Mouse (Mus musculus): ENCODE results near the gene Sppl2b. TPM values are rescaled to one million over a fixed set of nuclear protein-coding genes. Genes with fewer than 3 reads are reported as not detected.

The Sppl2b gene
- polyA plus RNA-seq, 1 experiment from 2014 or later: 43.9 TPM

DNA sequence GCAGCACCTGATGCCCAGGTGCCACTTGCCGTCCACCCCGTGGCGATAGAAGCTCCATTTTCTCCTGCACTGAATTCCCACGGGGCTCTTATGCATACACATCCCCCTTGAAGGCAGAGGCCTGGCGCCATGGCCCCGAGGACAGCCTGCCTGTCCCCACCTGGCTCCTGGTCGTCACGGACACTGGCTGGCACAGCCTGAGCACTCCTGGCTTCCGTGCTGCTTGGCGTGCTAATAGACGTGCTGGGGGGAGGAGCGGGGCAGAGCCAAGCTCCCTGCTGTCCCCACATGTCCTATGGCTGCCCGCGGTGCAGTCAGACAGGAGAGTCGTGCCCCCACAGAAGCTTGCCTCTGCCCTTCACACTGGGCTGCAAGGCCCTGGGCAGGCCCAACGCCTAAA is 9.4 kb downstream of the Sppl2b start:
- Histone ChIP-seq H3K4me3 (no peak overlapping the region), H3K27me3 (ENCODE audit: poor library complexity, severe bottlenecking) (no peaks in the 10 kb centered on the region), H3K27ac (no peak overlapping the region), H3K36me3 (replicated peaks) (peaks cover 78% of the 10 kb centered on the region), H3K9me3 (no peaks in the 10 kb centered on the region), H3K4me1 (0 out of 2 replicates have a peak, but pooled peaks cover 3% of the 10 kb centered on the region)
- WGBS: 91% methylated on average over 16 of the region's 16 CpGs
- DNase-seq (ENCODE audit: extremely low spot score, low spot score): no peak

DNA sequence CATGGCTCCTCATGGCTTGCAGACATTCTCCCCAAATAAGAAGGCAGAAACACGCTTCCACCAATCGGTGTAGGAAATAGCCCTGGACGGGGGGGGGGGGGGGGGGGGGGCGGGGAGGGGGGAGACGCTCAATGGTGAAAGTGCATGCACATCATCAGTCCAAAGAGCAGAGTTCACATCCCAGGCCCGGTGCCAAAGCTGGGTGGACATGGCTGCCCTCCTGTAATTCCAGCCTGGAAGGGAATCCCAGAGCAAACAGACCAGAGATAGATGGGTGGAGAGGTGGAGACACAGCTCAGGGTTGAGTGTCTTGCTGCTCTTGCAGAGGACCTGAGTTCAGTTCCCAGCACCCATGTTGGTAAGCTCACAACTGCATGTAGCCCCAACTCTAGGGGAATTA is 15.9 kb downstream of the Sppl2b start:
- Histone ChIP-seq H3K4me3 (no peak overlapping the region), H3K9me3 (no peaks in the 10 kb centered on the region), H3K27ac (no peak overlapping the region), H3K4me1 (peaks cover 14% of the 10 kb centered on the region), H3K27me3 (ENCODE audit: poor library complexity, severe bottlenecking) (peaks cover 10% of the 10 kb centered on the region; the same call in 1 of the 2 replicates), H3K36me3 (replicated peaks) (peaks cover 29% of the 10 kb centered on the region)
- no peak for DNase-seq (ENCODE audit: extremely low spot score, low spot score)
- 83% methylated on average over 3 of the region's 6 CpGs for WGBS

DNA sequence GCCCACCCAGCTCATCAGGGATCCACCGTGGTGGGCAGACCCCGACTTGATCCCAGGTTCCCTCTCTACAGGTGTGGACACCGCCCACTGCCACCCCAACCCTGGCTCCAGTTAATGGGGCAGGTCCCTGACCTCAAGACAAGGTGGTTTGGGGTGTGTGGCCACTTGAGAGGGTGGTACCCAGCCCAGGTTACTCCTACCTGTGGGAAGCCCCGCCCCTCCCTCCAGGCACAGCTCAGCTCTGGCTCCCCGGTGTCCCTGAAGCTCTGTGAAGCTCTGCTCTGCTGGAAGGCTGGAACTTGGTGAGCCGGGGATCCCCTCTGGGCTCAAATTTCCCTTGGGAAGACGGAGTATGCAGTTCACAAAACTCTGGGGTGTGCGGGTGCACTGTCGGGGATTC is 16.5 kb downstream of the Sppl2b start, which contains the start of gene Tmprss9:
Tmprss9 (plus strand) TSS at position 268 of the 400 bp plus-strand sequence.
- peaks cover 10% of the 10 kb centered on the region; the same call in 1 of the 2 replicates for H3K27me3 ChIP-seq (ENCODE audit: poor library complexity, severe bottlenecking)
- H3K27ac ChIP-seq: no peak within 1 kb of the TSS
- peaks cover 19% of the 10 kb centered on the region for H3K4me1 ChIP-seq
- WGBS: 37% methylated on average over 9 of the region's 9 CpGs
- no peaks in the 10 kb centered on the region for H3K9me3 ChIP-seq
- no peak within 1 kb of the TSS for H3K4me3 ChIP-seq
- DNase-seq (ENCODE audit: extremely low spot score, low spot score): no peak
- H3K36me3 ChIP-seq (replicated peaks): peaks cover 23% of the 10 kb centered on the region

DNA sequence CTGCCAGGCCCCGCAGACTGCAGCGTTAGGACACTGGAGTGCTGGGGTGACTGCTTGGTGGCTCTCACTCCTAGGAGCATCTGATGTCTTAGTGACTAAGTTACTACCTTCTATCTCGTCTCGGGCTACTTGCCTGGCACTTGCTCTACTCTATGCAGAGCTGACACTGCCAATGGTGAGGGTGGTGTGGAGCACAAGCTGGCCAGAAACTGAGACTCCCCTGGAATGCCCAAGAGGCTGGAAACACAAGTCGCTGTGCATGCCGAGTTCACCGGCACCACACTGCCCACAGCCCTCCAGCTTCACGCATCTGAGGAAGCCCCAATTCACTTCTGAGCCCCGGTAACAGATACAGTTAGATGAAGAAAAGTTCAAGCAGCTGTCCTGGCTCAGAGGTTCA is 19.0 kb downstream of the Sppl2b start:
- no peaks in the 10 kb centered on the region for H3K9me3 ChIP-seq
- H3K36me3 ChIP-seq (replicated peaks): no peaks in the 10 kb centered on the region
- no peak overlapping the region for H3K4me3 ChIP-seq
- whole genome bisulfite sequencing: 83% methylated on average over 9 of the region's 9 CpGs
- H3K27me3 ChIP-seq (ENCODE audit: poor library complexity, severe bottlenecking): peaks cover 10% of the 10 kb centered on the region; the same call in 1 of the 2 replicates
- peaks cover 24% of the 10 kb centered on the region for H3K4me1 ChIP-seq
- DNase-seq (ENCODE audit: extremely low spot score, low spot score): no peak
- no peak overlapping the region for H3K27ac ChIP-seq

DNA sequence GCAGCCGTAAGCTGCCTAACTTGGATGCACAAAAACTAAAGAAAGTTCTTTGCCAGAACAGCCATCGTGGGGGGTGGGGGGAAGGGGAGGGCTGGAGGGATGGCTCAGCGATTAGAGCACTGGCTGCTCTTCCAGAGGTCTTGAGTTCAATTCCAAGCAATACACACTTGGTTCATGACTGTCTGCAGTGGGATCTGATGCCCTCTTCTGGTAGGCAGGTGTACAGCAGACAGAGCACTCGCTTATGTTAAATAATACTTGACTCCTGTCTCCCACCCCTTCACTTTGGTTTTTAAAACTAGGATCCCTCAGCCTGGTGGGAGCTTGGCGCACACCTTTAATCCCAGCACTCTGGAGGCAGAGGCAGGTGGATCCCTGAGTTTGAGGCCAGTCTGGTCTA is 21.0 kb downstream of the Sppl2b start:
- DNase-seq (ENCODE audit: extremely low spot score, low spot score): peak; percentile 58
- Histone ChIP-seq H3K9me3 (no peaks in the 10 kb centered on the region), H3K4me3 (no peak overlapping the region; the same call in 1 of the 2 replicates), H3K27me3 (ENCODE audit: poor library complexity, severe bottlenecking) (peaks cover 10% of the 10 kb centered on the region; the same call in 1 of the 2 replicates), H3K36me3 (replicated peaks) (no peaks in the 10 kb centered on the region), H3K4me1 (peaks cover 24% of the 10 kb centered on the region), H3K27ac (no peak overlapping the region)
- WGBS: 28% methylated on average over 5 of the region's 5 CpGs

DNA sequence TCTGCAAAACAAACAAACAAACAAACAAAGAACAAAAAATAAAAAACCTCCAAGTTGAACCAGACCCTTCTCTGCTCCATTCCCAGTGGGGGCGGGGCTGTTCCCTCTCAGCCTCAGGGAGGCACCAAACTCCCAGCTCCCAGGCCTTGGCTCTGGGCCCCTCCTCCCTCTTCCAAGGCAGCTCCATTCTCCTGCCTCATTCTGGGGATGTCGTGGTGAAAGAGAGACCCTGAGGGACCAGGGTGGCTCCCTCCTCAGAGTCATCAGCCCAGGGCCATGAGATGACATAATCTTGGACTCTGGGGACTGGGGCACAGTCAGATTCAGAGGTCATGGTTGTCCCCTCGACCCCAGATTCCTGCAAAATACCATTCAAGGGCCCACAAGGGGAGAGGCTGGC is 21.5 kb downstream of the Sppl2b start:
- no peak for DNase-seq (ENCODE audit: extremely low spot score, low spot score)
- WGBS: 21% methylated on average over 3 of the region's 3 CpGs
- Histone ChIP-seq H3K4me1 (peaks cover 24% of the 10 kb centered on the region), H3K4me3 (no peak overlapping the region; the same call in 1 of the 2 replicates), H3K9me3 (no peaks in the 10 kb centered on the region), H3K27ac (peak overlapping the region; percentile 53; the same call in 1 of the 2 replicates), H3K36me3 (replicated peaks) (no peaks in the 10 kb centered on the region), H3K27me3 (ENCODE audit: poor library complexity, severe bottlenecking) (peaks cover 10% of the 10 kb centered on the region; the same call in 1 of the 2 replicates)

DNA sequence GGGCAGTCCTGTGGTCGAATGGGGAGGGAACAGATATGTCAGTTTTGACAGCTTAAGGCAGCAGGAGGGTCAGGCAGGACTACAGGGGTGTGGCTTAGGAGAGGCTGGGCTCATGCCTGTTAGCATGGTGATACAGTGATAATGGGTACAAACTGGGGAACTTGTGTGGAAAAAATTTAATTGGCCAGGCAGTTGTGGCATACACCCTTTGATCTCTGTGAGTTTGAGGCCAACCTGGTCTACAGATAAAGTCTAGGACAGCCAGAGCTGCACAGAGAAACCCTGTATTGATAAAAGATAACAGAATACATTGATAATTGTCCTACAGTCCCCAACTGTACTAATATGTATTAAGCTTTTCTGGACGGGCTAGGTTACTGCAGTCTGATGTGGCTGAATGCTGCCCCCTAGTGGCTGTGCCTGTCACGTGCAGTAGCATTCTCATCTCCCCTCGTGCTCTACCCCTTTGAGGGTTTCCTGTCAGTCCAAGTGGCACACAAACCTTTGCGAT is 25.1 kb downstream of the Sppl2b start:
- Histone ChIP-seq H3K4me3 (no peak overlapping the region), H3K27ac (no peak overlapping the region), H3K27me3 (ENCODE audit: poor library complexity, severe bottlenecking) (no peaks in the 10 kb centered on the region), H3K4me1 (peaks cover 10% of the 10 kb centered on the region), H3K9me3 (no peaks in the 10 kb centered on the region), H3K36me3 (replicated peaks) (no peaks in the 10 kb centered on the region)
- peak; percentile 77 for DNase-seq (ENCODE audit: extremely low spot score, low spot score)
- WGBS: 24% methylated on average over 5 of the region's 5 CpGs

DNA sequence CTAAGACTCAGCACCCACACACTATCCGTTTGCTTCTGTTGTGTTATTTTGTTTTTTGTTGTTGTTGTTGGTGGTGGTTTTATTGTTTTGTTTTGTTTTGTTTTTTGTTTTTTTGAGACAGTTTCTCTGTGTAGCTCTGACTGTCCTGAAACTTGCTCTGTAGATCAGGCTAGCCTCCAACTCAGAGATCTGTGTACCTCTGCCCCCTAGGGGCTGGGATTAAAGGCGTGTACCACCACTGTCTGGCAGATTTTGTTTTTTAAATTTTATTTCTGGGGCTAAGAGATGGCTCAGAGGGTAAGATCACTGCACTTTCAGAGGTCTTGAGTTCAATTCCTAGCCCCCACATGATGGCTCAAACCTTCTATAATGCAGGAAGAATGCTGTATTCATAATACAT is 25.8 kb downstream of the Sppl2b start:
- H3K36me3 ChIP-seq (replicated peaks): no peaks in the 10 kb centered on the region
- no peak overlapping the region for H3K4me3 ChIP-seq
- H3K27me3 ChIP-seq (ENCODE audit: poor library complexity, severe bottlenecking): no peaks in the 10 kb centered on the region
- no peak for DNase-seq (ENCODE audit: extremely low spot score, low spot score)
- H3K27ac ChIP-seq: no peak overlapping the region
- WGBS: 76% methylated on average over 2 of the region's 2 CpGs
- peaks cover 12% of the 10 kb centered on the region for H3K4me1 ChIP-seq
- no peaks in the 10 kb centered on the region for H3K9me3 ChIP-seq

DNA sequence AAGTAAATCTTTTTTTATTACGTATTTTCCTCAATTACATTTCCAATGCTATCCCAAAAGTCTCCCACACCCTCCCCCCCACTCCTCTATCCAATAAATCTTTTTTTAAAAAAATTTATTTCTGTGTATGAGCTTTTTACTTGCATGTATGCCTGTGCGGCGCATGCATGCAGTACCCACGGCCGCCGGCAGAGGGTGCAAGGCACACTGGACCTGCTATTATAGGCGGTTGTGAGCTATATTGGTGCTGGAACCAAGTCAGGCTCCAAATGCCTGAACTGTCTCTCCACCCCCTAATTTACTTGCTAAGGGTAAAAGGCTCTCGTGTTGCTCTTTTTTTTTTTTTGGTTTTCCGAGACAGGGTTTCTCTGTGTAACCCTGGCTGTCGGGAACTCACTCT is 26.2 kb downstream of the Sppl2b start:
- no peak overlapping the region for H3K4me3 ChIP-seq
- peak; percentile 79 for DNase-seq (ENCODE audit: extremely low spot score, low spot score)
- peaks cover 11% of the 10 kb centered on the region for H3K4me1 ChIP-seq
- no peaks in the 10 kb centered on the region for H3K36me3 ChIP-seq (replicated peaks)
- no peak overlapping the region for H3K27ac ChIP-seq
- WGBS: 26% methylated on average over 10 of the region's 10 CpGs
- H3K27me3 ChIP-seq (ENCODE audit: poor library complexity, severe bottlenecking): no peaks in the 10 kb centered on the region
- H3K9me3 ChIP-seq: no peaks in the 10 kb centered on the region

DNA sequence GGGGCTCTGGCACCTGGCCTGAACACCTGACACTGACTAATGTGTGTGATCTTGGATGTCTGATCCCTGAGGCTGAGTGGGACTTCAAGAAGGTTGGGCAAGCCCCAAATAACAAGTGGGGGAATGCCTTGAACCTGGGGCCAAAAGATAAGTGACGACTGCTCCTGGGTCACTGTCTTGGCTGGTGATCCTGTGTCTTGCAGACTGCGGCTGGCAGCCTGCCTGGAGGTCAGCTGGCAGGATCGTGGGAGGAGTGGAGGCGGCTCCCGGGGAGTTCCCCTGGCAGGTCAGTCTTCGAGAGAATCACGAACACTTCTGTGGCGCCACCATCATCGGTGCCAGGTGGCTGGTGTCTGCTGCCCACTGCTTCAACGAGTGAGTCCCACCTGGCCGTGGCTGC is 32.1 kb downstream of the Sppl2b start:
- Histone ChIP-seq H3K27ac (no peak overlapping the region), H3K9me3 (peaks cover 2% of the 10 kb centered on the region), H3K27me3 (ENCODE audit: poor library complexity, severe bottlenecking) (peaks cover 36% of the 10 kb centered on the region), H3K4me1 (0 out of 2 replicates have a peak, but pooled peaks cover 3% of the 10 kb centered on the region), H3K36me3 (replicated peaks) (no peaks in the 10 kb centered on the region), H3K4me3 (no peak overlapping the region)
- 85% methylated on average over 11 of the region's 11 CpGs for WGBS
- DNase-seq (ENCODE audit: extremely low spot score, low spot score): no peak

DNA sequence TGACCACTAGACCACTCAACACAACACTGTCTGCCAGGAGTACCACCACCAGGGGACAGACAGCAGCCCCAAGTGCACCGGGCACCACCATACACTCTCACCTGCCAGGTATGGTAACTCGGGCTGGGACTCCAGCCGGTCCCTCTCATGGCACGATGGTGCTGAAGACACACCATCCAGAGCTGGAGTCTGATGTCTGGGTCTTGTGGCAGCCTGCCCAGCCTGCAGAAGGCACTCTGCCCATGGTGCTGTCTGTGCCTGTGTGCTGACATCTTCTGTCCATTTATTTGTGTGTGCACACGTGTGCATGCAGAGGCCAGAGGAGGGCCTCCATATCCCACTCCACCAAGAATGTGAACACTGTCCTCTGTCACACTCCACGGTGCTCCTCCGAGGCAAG is 40.0 kb downstream of the Sppl2b start:
- no peak for DNase-seq (ENCODE audit: extremely low spot score, low spot score)
- no peak overlapping the region for H3K27ac ChIP-seq
- H3K4me3 ChIP-seq: no peak overlapping the region
- peaks cover 26% of the 10 kb centered on the region for H3K36me3 ChIP-seq (replicated peaks)
- 91% methylated on average over 7 of the region's 7 CpGs for whole genome bisulfite sequencing
- H3K4me1 ChIP-seq: peaks cover 26% of the 10 kb centered on the region
- H3K27me3 ChIP-seq (ENCODE audit: poor library complexity, severe bottlenecking): peaks cover 18% of the 10 kb centered on the region
- peaks cover 11% of the 10 kb centered on the region for H3K9me3 ChIP-seq

DNA sequence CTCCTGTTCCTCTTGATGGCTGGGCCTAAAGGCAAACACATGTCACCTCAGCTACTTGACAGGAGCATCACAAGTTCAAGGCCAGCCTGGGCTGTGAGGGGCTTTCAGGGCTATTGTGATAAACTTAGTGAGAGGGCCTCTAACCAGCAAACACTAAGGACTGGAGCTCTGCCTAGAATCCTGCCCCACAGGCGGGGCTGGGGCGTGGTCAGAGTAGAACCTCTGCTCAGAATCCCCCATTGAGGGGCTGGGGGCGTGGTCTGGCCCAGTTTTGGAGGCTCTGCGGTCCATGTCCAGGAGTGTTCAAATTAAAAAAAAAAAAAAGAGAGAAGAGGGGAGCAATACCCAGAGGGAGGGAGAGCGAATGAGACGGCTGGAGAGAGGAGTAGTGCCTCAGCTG is 40.6 kb downstream of the Sppl2b start:
- peaks cover 12% of the 10 kb centered on the region for H3K27me3 ChIP-seq (ENCODE audit: poor library complexity, severe bottlenecking)
- peaks cover 11% of the 10 kb centered on the region for H3K9me3 ChIP-seq
- H3K36me3 ChIP-seq (replicated peaks): peaks cover 26% of the 10 kb centered on the region
- H3K4me3 ChIP-seq: no peak overlapping the region
- H3K4me1 ChIP-seq: peaks cover 27% of the 10 kb centered on the region
- H3K27ac ChIP-seq: no peak overlapping the region
- 88% methylated on average over 6 of the region's 6 CpGs for WGBS
- no peak for DNase-seq (ENCODE audit: extremely low spot score, low spot score)

DNA sequence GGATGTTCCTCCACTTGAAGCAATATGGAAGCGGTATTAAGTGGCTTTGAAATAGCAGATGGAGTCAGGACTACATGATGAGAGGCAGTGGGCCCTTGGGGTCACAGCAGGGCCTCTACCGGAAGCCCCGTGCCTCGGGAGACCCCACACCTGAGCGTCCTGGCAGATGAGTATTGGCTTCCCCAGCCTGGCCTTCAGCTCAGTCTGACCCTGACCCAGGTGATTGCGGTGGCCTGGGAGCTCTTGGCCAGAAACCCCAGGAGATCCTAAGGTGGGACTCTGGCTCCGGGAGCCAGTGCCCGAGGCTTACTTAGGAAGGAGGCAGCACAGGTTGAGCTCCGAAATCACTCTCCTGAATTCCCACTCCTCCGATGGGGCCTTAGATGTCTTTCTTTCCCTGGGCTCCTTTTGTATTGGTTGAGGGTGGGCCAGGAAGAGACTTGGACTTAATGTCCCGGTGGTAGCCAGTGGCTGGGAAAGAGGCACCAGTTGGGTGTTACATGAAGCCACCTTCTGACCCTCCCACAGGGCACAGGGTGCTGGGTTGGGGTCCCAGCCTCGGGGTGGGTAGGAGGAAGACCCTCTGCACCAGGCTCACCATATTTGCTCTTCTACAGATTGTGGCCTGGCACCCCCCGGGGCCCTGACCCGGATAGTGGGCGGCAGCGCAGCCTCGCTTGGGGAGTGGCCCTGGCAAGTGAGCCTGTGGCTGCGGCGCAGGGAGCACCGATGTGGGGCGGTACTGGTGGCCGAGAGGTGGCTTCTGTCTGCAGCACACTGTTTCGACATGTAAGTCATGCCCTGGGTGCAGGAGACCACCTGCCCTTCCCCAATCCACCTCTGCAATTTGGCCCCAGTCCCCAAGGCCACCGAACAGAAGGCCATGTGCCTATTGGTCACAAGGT is 41.8 kb downstream of the Sppl2b start:
- Histone ChIP-seq H3K9me3 (peaks cover 11% of the 10 kb centered on the region), H3K27ac (no peak overlapping the region), H3K27me3 (ENCODE audit: poor library complexity, severe bottlenecking) (peaks cover 12% of the 10 kb centered on the region), H3K4me1 (peaks cover 30% of the 10 kb centered on the region), H3K4me3 (0 out of 2 replicates have a peak overlapping the region, but pooled peaks have one; percentile 4), H3K36me3 (replicated peaks) (peaks cover 32% of the 10 kb centered on the region)
- DNase-seq (ENCODE audit: extremely low spot score, low spot score): no peak
- WGBS: 76% methylated on average over 24 of the region's 24 CpGs
